Mouse (Mus musculus) C2C12 (cell line): ENCODE results near the gene Klf2.

Experiments
- CTCF ChIP-seq: IDR thresholded peaks from one replicate; pipeline ENCODE4 v1.5.1; 2011; ENCODE audit not compliant: control insufficient read depth, insufficient read depth, insufficient read length
- MAX ChIP-seq: IDR thresholded peaks from one replicate; pipeline ENCODE4 v1.6.1; 2011; ENCODE audit warnings: mild to moderate bottlenecking, control low read depth

GRCm38 (mm10) chr8:72317741-72318301 is 1.0 kb upstream of the Klf2 start:
- TF ChIP-seq CTCF = no peak
- TF ChIP-seq MAX = no peak
